Mouse (Mus musculus) heart, embryonic 13.5 days (tissue): ENCODE results near the gene Trabd. TPM values are rescaled to one million over a fixed set of nuclear protein-coding genes. Genes with fewer than 3 reads are reported as not detected.
A peak's percentile ranks its signal among the peaks of the same experiment; 100 is the strongest.

ENCODE experiments used
- ATAC-seq: fragments of 200-750 bp; cut with Nextera tagmentation; 2 replicates; pipeline ENCODE4 v1.8.0; 2017; ENCODE audit warnings: moderate TSS enrichment; ENCODE audit not compliant: insufficient number of reproducible peaks, low FRiP score, low TSS enrichment; ENCODE audit errors: extremely low read depth
- H3K27ac ChIP-seq: fragments of 300-500 bp; sonication (generic); replicated peaks from 2 replicates; pipeline ENCODE4 v1.5.1; 2015; ENCODE audit warnings: moderate library complexity, mild to moderate bottlenecking, inconsistent platforms
- H3K27me3 ChIP-seq: fragments of 300-500 bp; sonication (generic); replicated peaks from 2 replicates; pipeline ENCODE4 v1.6.1; 2015; ENCODE audit warnings: mild to moderate bottlenecking, inconsistent platforms
- H3K36me3 ChIP-seq: fragments of 300-500 bp; sonication (generic); 2 replicates; pipeline ENCODE4 v1.6.1; 2015; ENCODE audit warnings: mild to moderate bottlenecking, inconsistent platforms
- H3K4me1 ChIP-seq: fragments of 300-500 bp; sonication (generic); 2 replicates; pipeline ENCODE4 v1.6.1; 2015; ENCODE audit warnings: inconsistent platforms
- H3K4me2 ChIP-seq: fragments of 300-500 bp; sonication (generic); 2 replicates; pipeline ENCODE4 v1.6.1; 2015; ENCODE audit warnings: inconsistent platforms, mild to moderate bottlenecking, moderate library complexity
- H3K4me3 ChIP-seq: fragments of 300-500 bp; sonication (generic); 2 replicates; pipeline ENCODE4 v1.5.1; 2015; ENCODE audit warnings: moderate library complexity, mild to moderate bottlenecking, inconsistent platforms
- H3K9ac ChIP-seq: fragments of 300-500 bp; sonication (generic); 2 replicates; pipeline ENCODE4 v1.6.1; 2015; ENCODE audit warnings: inconsistent platforms, mild to moderate bottlenecking, moderate library complexity
- H3K9me3 ChIP-seq: fragments of 300-500 bp; sonication (generic); 2 replicates; pipeline ENCODE4 v1.6.1; 2016; ENCODE audit warnings: inconsistent platforms
- WGBS: fragments of 180-500 bp; shearing (Covaris S2); methylation state at CpG from one replicate; pipeline ENCODE4 v1.1.7; 2015; ENCODE audit warnings: mixed read lengths; 5-methylcytosine and 5-hydroxymethylcytosine counted together
- polyA plus RNA-seq: library from polyadenylated mRNA; unstranded; fragments of >200 nt; fragmentation: Nextera tagmentation; extraction: Ambion mirVana; gene quantifications from 2 replicates; pipeline ENCODE4 v1.2.1, GENCODE M21; 2015

The Trabd gene
- polyA plus RNA-seq, 1 experiment from 2014 or later, result 52.7 TPM

- peaks cover 36% of the 10 kb centered on the region for H3K36me3 ChIP-seq
- H3K4me2 ChIP-seq, result peak within 1 kb of the TSS; percentile 92
- peaks cover 20% of the 10 kb centered on the region for H3K4me1 ChIP-seq
- peak within 1 kb of the TSS; percentile 85 for H3K9ac ChIP-seq
- ATAC-seq, result peak; percentile 78
- 3% methylated on average over 36 of the region's 36 CpGs for WGBS
- peak within 1 kb of the TSS; percentile 78 for H3K4me3 ChIP-seq
- H3K9me3 ChIP-seq, result no peaks in the 10 kb centered on the region
- H3K27ac ChIP-seq, result peak within 1 kb of the TSS; percentile 90
- H3K27me3 ChIP-seq, result no peaks in the 10 kb centered on the region
Observed at GRCm38 (mm10) chr15:89128382-89129350, 53.7 kb downstream of the Trabd start, which contains the start of gene Hdac10. Hdac10 (minus strand) TSS chr15:89128700.

- Histone ChIP-seq H3K9me3 (no peaks in the 10 kb centered on the region), H3K4me1 (peaks cover 14% of the 10 kb centered on the region), H3K27ac (no peak overlapping the region), H3K27me3 (no peaks in the 10 kb centered on the region), H3K4me3 (no peak overlapping the region), H3K36me3 (peaks cover 28% of the 10 kb centered on the region), H3K4me2 (no peak overlapping the region), H3K9ac (no peak overlapping the region)
- ATAC-seq, result no peak
Observed at GRCm38 (mm10) chr15:89130245-89130644, 55.3 kb downstream of the Trabd start.

GRCm38 (mm10) chr15:89131316-89131715, 56.4 kb downstream of the Trabd start:
- Histone ChIP-seq H3K9ac (no peak overlapping the region), H3K4me2 (no peak overlapping the region), H3K9me3 (no peaks in the 10 kb centered on the region), H3K4me1 (peaks cover 14% of the 10 kb centered on the region), H3K27ac (no peak overlapping the region), H3K36me3 (peaks cover 23% of the 10 kb centered on the region), H3K4me3 (no peak overlapping the region), H3K27me3 (no peaks in the 10 kb centered on the region)
- ATAC-seq, result no peak
- 73% methylated on average over 3 of the region's 3 CpGs for WGBS

Other genes with a start within 250 kb of the Trabd start
- 51.8 and 57.0 TPM in 2 replicates for gene Pim3, start 212.9 kb upstream of the Trabd start, polyA plus RNA-seq
- not detected in 2 replicates for gene Ttll8, start 120.7 kb upstream of the Trabd start, polyA plus RNA-seq
- 0.05 TPM in 1 of 2 replicates, not detected in the other for gene Mlc1, start 96.1 kb upstream of the Trabd start, polyA plus RNA-seq
- 62.8 and 67.4 TPM in 2 replicates for gene Mov10l1, start 92.2 kb upstream of the Trabd start, polyA plus RNA-seq
- gene Panx2, start 15.4 kb upstream of the Trabd start, polyA plus RNA-seq, result 1.6 and 2.1 TPM in 2 replicates
- gene Selenoo, start 14.0 kb downstream of the Trabd start, polyA plus RNA-seq, result 10.8 and 11.6 TPM in 2 replicates
- 8.9 and 10.7 TPM in 2 replicates for gene Tubgcp6, start 48.0 kb downstream of the Trabd start, polyA plus RNA-seq
- 14.0 and 15.0 TPM in 2 replicates for gene Hdac10, start 53.6 kb downstream of the Trabd start, polyA plus RNA-seq
- 19.0 and 20.4 TPM in 2 replicates for gene Mapk12, start 65.6 kb downstream of the Trabd start, polyA plus RNA-seq
- gene Mapk11, start 74.5 kb downstream of the Trabd start, polyA plus RNA-seq, result 3.8 and 4.0 TPM in 2 replicates
- 84.6 and 99.0 TPM in 2 replicates for gene Plxnb2, start 105.7 kb downstream of the Trabd start, polyA plus RNA-seq
- gene Dennd6b, start 121.4 kb downstream of the Trabd start, polyA plus RNA-seq, result 17.4 and 17.9 TPM in 2 replicates
- 20.5 and 20.8 TPM in 2 replicates for gene Ppp6r2, start 136.4 kb downstream of the Trabd start, polyA plus RNA-seq
- 34.3 and 38.3 TPM in 2 replicates for gene Sbf1, start 240.2 kb downstream of the Trabd start, polyA plus RNA-seq
- gene Adm2, start 247.6 kb downstream of the Trabd start, polyA plus RNA-seq, result 0.66 and 0.85 TPM in 2 replicates